Mouse (Mus musculus) fat pad, adult 2 months (tissue): ENCODE measurements around the gene Atp6ap1.

Source experiments
- DNase-seq: peaks from one replicate; pipeline ENCODE4 v3.0.0-alpha.2; 2011; ENCODE audit warnings: low read depth, low spot score; ENCODE audit errors: extremely low read depth

Gene Atp6ap1

DNA sequence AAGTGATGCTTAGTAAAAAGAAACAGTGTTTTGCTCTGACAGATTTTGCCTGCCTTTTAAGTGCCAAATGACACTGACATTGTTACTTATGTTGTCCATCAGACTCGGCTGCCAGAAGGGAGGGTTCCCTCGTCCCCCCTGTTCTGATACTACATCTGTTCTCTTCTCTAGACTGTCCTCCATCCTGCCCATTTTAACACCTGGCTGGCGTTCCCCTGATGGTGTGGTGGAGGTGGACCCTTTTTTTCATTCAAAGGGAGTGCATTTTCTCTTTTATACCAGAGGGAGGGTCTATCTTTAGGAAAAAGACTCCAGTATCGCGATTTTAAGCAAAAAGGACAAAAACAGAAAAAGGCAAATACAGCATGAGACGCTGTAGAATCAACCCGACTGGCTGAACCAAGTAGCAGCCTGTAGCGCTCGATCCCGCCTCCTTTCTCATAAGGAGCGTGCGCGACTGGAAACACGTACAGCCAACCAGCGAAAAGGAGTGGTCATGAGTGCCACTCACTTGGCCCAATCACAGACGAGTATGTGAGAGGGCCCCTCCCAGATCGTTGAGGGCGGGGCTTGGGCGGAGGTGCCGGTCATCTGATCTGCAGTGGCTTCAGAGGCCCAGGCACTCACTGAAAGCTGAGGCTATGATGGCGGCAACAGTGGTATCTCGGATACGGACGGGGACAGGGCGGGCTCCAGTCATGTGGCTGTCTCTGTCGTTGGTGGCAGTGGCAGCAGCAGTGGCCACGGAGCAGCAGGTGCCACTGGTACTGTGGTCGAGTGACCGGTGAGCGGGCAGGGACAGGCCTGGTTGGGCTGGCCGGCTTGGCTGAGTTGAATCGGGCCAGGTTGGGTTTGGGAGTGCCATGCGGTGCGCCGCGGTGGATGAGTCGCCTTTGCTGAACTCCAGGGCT is at the start of gene Atp6ap1:
TSS of gene Atp6ap1 (plus strand) at position 560 of the 911 bp plus-strand sequence.
- peak; percentile 45 for DNase-seq

DNA sequence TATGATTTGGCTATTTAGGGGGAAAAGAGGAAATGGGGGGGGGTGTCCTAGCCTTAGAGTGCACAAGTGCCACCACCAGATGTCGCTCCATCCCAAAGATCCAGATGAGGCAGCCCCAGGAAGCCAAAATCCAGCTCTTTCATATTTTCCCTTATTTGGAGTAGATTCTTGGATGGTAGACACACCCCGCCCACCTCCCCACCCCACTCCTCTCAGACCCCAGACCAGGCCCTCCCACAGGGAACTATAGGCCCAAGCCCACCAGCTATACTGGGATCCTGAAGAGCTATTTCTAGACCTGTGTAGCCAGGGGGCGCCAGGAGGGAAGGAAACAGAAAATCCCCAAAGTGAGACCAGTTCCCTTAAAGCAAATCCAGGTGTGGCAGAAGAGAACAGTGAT is 48.2 kb upstream of the Atp6ap1 start:
- no peak for DNase-seq

DNA sequence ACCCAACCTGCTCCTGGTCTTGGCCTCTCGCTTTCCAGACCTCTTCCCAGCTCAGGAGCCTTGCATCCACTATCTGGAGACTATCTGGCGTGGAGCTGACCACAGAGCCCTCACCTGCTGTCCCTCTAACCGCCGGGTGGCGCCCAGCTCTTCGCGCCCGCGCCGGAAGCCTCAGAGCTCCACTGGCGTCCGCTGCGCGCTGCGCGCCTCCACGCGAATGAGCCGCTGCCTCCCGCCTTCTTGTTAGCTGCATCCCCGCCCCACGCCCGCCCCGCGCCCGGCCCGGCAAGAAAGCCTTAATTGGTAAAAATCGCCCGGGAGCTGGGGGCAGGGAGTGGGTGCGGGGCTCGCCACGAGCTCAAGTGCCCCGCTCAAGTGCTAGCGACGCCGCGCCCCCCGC is 47.3 kb upstream of the Atp6ap1 start, which contains the start of gene Flna:
TSS of gene Flna (minus strand) at position 206 of the 400 bp plus-strand sequence.
- DNase-seq, result no peak

DNA sequence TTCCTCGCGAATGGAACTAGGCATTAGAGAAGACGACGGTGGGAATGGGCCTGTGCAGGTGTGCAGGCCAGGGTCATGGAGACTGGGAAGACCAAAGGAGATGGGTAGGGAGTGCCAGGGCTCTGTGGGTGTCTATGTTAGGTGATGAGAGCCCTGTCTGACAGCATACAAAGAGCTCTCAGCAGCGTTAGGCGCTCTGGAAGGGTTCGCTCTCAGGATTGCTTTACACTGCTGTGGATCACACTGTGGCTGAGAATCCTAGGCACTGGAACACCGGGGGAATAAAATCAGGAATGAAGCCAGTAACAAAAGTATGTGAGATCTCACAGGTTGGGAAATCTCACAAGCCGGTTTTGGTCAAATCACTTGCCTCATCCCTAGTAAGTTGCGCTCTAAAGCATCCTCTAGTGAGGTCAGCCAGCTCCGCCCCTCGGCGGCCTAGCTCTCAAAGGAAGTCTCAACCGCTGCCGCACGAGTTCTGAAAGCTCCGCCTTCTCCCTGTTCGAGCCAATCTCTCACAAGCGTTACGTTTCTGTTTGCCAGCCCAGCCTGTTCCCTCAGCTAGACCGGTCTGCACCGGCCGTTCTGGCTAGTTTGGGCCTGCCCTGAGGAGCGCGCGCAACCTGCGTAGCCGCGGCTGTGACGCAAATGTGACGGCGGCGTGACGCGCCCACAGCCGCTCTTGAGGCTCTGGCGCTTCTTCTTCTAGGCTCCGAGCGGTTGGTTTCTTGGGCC is 42.6 kb upstream of the Atp6ap1 start, which contains the start of gene Emd:
TSS of gene Emd (plus strand) at position 535 of the 735 bp plus-strand sequence.
- peak; percentile 61 for DNase-seq

DNA sequence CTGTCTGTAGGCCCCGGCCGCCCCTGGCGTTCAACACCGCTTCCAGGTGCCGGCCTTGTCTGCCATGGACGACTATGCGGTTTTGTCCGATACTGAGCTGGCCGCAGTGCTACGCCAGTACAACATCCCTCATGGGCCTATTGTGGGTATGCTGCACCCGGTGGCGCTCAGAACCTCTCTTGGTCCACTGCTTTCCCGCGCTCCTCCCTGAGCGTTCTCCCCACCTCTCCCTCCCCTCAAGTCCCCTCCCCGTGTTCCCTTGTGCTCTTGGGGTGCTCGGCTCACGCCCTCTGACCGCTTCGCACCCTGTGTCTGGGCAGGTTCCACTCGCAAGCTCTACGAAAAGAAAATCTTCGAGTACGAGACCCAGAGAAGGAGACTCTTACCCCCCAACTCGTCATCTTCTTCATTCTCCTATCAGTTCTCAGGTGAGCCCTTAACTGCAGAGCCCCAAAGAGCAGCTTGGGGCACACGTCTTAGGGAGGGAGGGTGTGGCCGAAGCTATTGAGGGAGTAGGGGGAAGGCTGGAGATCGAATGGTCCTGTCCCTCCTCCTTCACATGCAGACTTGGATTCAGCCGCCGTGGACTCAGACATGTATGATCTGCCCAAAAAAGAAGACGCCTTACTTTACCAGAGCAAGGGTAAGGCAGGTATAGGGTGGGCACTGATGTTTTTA is 41.9 kb upstream of the Atp6ap1 start:
- DNase-seq, result no peak

DNA sequence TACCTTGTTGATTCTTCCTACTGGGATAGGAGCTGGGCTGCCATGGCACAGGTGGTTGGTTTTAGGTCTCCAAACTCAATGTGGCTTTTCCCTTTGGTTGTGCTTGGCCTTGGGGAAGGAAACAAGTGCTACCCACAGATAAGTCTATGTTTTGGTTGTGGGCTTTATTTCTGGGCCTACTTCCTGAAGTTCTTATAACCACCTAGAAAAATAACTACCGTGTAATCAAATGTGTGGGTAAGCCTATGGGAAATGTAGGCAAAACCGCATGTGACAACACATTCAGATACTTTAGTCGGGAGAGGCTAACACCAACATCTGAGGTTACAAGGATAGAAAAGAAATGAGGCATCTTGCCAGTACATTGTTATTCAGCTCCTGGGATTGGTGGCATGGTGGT is 39.2 kb upstream of the Atp6ap1 start:
- no peak for DNase-seq

DNA sequence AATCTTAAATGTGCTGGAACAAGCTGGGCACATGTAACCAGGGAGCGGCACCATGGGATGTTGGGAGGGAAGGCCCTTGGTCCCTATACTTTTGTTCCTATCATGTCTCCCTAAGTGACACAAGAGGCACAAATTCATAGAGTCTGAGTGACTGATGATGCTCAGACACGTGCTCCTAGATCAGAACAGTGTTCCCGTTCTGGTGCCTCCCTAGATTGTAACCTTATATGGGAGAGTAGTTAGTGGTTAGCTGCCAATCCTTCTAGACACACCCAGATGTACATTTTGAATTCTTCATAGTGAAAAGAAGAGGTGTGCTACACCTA is 27.2 kb upstream of the Atp6ap1 start:
- no peak for DNase-seq

DNA sequence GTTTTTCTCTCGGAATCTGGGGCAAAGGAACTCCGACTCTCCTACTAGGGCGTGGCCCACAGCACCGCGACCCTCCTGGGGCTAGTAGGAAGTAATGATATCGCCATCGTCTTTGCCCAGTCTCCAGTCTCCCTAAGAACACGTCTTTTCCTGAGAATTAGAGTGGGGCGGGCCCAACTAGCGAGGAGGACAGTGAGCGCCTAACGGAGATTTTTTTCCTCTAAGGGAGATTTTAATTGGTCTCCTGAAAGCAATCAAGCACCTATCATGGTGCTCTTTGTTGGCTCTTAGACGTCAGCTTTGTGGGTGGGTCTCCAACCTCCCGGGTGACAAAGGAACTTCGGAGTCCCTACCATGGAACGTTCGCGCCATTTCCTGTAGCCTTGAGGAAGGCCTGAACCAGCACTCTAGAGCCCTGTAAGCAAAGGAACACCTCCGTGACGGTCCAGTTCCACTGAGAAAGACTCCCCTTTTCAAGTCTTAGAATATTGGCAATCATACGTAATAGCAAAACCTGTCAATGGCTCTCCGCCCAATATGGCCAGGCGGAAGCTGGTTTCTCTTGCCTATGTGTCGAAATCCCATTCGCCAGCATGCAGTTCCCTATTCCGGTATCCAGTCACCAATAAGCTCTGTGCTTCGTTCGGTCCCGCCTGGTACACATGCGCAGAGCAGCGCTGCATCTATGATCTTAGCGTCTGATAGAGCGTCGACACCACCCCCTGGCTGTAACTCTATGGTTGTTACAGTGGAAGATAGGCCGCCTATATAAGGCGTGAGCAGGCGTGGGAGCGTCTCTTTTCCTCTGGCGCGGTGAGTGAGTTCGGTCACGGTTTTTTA is 26.6 kb upstream of the Atp6ap1 start, which contains the start of gene Rpl10:
TSS of gene Rpl10 (plus strand) at position 751 of the 840 bp plus-strand sequence.
- DNase-seq, result peak; percentile 84

DNA sequence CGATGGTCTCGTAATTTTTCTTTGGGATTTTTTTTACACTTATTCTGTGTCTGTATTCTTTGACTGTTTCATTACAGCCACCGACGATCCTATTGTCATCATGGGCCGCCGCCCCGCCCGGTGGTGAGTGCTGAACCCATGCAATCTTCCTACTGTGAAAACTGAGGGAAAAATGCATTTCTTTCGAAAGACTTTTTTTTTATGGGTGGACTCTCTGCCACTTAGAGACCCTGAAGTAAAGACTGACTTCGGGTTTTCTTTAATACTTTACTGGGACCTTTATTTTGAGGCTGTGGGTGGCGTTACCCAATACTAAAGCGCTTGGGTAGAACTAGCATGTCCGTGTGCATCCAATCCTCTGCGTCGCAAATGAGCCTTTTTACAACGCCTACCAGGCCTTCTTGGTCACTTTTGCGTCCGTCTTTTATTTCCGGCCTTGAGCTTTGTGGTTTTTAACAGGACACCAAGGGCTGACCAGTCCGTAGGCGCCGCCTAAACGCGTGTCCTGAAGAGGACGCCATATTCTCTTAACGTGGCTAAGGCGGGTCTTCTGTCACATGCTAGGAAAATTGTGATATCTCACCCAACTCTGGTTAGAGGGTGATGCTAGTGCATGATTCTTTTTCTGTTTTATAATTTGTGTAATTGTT is 25.9 kb upstream of the Atp6ap1 start:
- no peak for DNase-seq

DNA sequence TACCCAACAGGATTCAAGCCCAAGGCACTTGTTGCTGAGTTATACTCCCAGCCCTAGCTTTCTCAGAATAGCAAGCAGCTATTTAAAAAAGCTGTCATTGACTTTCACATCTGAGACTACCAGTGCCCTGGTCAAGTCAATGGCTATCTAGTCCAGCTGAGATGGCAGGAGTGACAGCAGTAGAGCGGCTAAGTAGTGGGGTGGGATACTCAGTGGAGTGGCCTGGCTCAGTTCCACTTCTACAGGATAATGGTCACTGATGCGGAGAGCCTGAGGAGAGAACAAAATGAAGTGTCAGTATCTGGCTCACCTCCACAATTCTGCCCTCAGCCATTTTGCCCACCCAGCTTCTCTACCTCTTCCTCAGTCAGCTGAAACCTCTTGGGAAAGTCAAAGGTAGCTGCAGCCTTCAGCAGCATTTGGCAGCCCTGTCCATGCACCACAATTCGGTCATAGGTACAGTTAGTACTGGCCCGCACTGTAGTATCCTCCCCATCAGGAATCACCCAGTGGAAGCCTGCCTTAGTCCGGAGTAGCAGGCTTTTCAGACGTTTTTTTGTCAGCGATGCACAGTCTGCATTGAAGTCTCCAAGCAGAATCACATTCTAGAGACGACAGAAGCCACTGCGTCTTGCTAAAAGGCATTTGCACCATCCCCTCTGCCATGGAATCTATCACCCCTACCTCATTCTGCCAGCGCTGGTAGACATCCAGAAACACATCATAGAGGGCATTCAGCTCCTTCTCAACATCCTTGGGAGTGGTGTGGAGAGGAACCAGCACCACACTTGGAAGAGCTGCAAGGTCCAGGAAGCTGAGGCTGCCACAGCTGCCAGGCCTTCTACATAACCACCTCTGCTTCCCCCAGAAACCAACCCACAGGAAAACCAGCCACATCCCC is 23.2 kb upstream of the Atp6ap1 start:
- no peak for DNase-seq

DNA sequence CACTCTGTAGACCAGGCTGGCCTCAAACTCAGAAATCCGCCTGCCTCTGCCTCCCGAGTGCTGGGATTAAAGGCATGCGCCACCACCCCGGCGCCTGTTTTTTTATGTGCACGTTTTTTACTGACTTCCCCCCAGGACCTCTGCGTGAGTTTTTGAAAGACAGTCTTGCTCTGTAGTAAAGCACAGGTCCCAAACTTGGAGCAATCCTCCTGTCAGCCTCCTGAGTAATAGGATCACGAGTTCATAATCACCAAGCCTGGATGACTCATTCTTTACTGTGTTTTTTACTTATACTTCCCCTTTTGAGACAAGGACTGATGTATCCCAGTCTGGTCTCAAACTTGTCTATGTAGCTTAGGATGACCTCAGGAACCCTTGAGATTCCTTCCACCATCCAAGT is 19.0 kb upstream of the Atp6ap1 start:
- no peak for DNase-seq

DNA sequence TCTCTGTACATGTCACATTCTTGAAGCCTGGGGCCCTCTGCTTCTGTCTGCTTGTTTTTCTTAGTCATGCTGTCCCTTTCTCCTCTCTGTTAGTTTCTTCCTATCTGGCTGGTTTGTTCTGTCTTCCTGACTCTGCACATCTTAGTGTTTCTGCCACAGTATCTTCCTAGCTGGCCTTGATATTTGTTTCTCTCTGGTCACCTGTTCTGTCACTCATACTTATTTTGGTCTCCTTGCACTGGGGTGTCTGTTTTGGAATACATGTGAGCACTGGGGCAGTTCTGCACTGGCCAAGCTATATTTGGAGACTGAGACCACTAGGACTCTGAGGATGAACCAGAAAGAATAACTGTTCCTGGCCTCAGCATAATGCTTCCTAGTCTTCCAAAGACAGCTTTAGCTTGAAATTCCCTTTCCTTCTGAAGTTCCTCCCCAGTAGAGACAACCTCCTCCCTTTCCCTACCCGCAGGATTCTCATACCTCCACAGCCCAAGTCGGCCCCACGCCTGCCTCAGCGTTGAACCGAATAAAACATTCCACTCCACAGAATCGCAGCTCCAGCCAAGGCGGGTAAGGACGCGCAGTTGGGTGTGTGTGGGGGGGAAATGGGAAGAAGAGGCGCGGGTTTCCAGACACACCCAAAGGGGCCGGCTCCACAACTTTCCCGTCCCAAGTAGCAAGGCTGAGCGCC is 15.7 kb upstream of the Atp6ap1 start:
- no peak for DNase-seq

DNA sequence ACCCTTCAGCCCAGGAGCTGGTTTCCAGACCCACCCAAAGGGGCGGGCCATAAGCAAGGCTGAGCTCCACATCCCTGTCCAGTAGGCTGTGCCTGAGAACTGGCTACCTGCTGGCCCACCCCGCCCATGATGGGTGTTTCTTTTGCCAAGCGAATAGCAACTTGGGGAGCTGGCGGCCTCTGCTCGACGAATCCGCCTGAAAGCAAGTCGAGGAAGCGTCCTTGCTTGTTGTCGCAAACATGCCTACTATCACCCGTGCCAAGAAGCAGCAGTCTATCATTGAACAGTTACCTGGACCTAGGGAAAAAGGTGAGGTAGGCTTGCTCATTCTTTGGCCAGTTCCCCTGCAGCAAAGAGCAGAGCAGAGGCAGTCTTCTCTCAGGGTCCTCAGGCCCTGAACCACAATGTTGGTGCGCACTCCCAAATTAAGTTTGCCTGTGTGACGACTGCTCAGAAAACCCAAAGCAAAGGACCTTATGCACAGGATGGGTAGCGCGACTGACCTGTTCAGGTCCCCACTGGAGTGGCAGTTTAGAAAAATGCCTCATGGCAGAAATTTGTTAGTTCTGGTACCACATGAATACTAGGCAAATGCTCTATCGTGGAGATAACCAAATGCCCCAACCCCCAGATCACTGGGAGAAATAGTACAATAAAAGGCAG is 15.0 kb upstream of the Atp6ap1 start, which contains the start of the genes Taz and Dnase1l1:
TSS of gene Taz (plus strand) at position 181 of the 663 bp plus-strand sequence.
TSS of gene Dnase1l1 (minus strand) at position 606 of the 663 bp plus-strand sequence.
- DNase-seq, result peak; percentile 40

DNA sequence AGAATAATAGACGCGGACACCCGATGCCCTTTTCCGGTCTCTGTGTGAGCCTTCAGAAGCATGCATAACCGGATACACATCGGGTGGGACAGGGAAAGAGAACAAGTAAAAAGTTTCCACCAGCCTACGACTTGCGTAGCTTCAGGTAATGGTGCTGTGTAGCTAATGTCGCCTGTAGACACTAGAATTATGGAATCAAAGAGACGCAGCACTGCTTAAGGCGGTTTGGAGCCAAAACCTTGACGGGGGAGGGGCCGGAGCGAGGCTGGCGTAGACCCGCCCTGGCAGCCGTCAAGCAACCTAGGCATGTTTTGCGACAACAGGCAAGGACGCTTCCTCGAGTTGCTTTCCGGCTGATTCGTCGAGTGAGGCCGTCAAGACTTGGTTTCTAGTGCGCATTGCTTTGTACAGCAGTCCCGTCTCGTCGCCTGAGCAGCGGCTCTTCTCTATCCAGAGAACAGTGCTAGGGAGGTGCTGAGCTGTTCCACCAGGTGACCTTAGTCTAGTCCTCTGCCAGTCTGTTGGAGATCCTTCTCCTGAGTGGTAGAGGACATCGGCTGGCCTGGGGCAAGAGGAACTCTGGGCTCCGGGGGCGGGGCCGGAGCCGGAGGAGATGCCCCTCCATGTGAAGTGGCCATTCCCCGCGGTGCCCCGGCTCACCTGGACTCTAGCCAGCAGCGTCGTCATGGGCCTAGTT is 14.4 kb upstream of the Atp6ap1 start:
- no peak for DNase-seq

DNA sequence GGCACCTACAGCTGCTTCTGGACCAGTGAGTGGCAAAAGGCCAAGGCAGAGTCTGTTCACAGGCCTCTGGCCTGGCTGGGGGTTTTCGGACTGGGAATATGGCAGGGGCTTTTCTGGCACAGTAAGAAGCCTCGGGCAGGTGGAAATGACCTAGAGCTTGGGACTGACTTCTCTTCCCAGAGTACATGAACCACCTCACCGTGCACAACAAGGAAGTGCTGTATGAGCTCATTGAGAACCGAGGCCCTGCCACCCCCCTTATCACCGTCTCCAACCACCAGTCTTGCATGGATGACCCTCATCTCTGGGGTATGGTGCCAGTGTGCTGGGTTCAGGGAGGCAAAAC is 13.8 kb upstream of the Atp6ap1 start:
- no peak for DNase-seq

DNA sequence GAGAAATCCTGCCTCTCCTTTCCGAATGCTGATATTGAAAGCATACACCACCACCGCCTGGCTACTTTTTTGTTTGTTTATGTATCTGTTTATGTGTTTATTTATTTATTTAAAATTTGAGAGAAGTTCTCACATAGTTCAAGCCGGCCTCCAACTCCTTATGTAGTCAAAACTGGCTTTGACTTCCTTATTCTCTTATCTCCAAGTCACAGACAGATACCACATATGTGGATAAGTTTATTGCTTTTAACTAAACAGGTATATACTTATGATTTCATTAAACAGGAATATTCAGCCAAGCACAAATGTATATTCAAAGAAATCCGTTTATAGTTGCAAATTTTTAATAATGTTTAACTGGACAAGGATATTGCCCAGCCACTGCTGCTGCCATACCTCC is 3.5 kb upstream of the Atp6ap1 start:
- DNase-seq, result no peak

DNA sequence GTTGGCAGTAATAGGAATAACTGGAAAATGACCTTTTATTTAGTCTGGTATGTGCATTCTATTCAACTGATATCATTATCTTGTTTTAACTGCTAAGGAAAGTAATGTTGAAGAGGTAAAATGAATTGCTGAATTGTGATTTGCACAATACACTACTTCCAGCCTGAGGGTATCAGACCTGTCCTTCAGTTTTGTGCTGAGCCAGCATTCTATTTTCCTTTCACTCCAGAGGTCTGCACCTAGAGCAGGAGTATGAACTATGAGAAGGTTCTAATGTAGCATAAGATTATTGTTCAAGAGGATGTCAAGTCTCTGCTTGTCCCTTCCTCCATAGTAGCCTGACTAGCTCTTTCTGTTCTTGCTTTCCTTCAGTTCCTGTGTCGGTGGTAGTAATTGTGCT is 1.5 kb downstream of the Atp6ap1 start:
- no peak for DNase-seq
